Mouse (Mus musculus) embryonic facial prominence, embryonic 12.5 days (tissue): ENCODE data around the gene Tesc. TPM values are rescaled to one million over a fixed set of nuclear protein-coding genes. Genes with fewer than 3 reads are reported as not detected.
A peak's percentile ranks its signal among the peaks of the same experiment; 100 is the strongest.

Experiments used
- ATAC-seq: fragments of 200-750 bp; cut with Nextera tagmentation; 2 replicates; pipeline ENCODE4 v1.8.0; 2017; ENCODE audit not compliant: insufficient number of reproducible peaks, insufficient read depth, low FRiP score, low TSS enrichment
- H3K27ac ChIP-seq: fragments of 300-500 bp; sonication (generic); 2 replicates; pipeline ENCODE4 v1.5.1; 2016; ENCODE audit warnings: mild to moderate bottlenecking
- H3K27me3 ChIP-seq: fragments of 300-500 bp; sonication (generic); 2 replicates; pipeline ENCODE4 v1.6.1; 2016; ENCODE audit warnings: mild to moderate bottlenecking, moderate library complexity
- H3K36me3 ChIP-seq: fragments of 300-500 bp; sonication (generic); 2 replicates; pipeline ENCODE4 v1.6.1; 2016; ENCODE audit warnings: mild to moderate bottlenecking
- H3K4me1 ChIP-seq: fragments of 300-500 bp; sonication (generic); 2 replicates; pipeline ENCODE4 v1.6.1; 2016
- H3K4me2 ChIP-seq: fragments of 300-500 bp; sonication (generic); replicated peaks from 2 replicates; pipeline ENCODE4 v1.6.1; 2016; ENCODE audit warnings: mild to moderate bottlenecking, moderate library complexity
- H3K4me3 ChIP-seq: fragments of 300-500 bp; sonication (generic); 2 replicates; pipeline ENCODE4 v1.5.1; 2016; ENCODE audit warnings: mild to moderate bottlenecking
- H3K9ac ChIP-seq: fragments of 300-500 bp; sonication (generic); 2 replicates; pipeline ENCODE4 v1.6.1; 2016; ENCODE audit warnings: mild to moderate bottlenecking, moderate library complexity
- H3K9me3 ChIP-seq: fragments of 300-500 bp; sonication (generic); 2 replicates; pipeline ENCODE4 v1.6.1; 2016; ENCODE audit warnings: mild to moderate bottlenecking, moderate library complexity
- WGBS: fragments of 180-500 bp; shearing (Covaris S2); methylation state at CpG from one replicate; pipeline ENCODE4 v1.1.7; 2016; 5-methylcytosine and 5-hydroxymethylcytosine counted together
- polyA plus RNA-seq: library from polyadenylated mRNA; unstranded; fragments of >200 nt; fragmentation: Nextera tagmentation; extraction: Ambion mirVana; gene quantifications from 2 replicates; pipeline ENCODE4 v1.2.1, GENCODE M21; 2016

Tesc gene
- polyA plus RNA-seq, 1 experiment from 2014 or later: 5.7 TPM

DNA sequence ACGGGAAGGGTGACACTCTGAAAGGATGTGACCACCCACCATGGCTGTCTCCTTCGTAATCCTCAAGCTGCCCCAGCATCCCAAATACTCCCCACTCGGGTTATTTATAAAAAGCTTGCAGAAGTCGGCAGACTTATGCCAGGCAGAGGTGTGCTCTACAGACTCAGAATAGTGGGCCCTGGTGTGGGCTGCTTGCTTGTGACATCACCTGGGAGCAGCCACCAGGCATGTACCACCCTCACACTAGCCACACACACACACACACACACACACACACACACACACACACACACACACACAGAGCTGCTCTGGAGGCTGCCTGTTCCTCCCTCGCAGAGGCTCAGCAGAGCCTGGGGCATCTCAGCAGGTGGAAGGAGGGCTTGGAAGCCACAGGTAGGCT is 10.0 kb upstream of the Tesc start:
- H3K27ac ChIP-seq: no peak overlapping the region
- H3K36me3 ChIP-seq: no peaks in the 10 kb centered on the region
- no peak for ATAC-seq
- no peak overlapping the region for H3K4me2 ChIP-seq
- H3K4me1 ChIP-seq: peaks cover 8% of the 10 kb centered on the region
- no peak overlapping the region for H3K9ac ChIP-seq
- no peak overlapping the region for H3K4me3 ChIP-seq
- no peaks in the 10 kb centered on the region for H3K9me3 ChIP-seq
- WGBS: 60% methylated on average over 5 of the region's 5 CpGs
- 0 out of 2 replicates have a peak, but pooled peaks cover 4% of the 10 kb centered on the region for H3K27me3 ChIP-seq

DNA sequence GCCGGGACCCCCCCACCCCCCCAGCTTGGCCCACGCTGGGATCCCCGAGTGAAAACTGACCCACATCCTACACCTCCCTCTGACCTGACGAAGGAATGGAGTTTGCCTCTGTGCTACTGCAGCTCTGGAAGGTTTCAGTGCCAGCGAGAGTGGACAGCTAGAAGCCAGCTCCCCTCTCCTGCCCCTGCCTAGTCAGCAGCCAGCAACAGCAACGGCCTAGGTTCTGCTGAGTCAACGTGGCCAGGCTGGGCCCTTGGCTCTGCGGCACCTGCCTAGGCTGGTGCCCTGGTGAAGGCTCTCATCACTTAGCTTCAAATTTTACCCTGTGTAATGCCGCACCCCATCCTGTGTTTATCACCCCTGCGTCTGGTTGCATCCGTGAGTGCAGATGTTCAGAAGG is 7.6 kb upstream of the Tesc start:
- 61% methylated on average over 11 of the region's 11 CpGs for WGBS
- Histone ChIP-seq H3K4me2 (no peak overlapping the region), H3K36me3 (no peaks in the 10 kb centered on the region), H3K9me3 (no peaks in the 10 kb centered on the region), H3K27ac (no peak overlapping the region), H3K4me3 (no peak overlapping the region), H3K4me1 (peaks cover 6% of the 10 kb centered on the region), H3K27me3 (0 out of 2 replicates have a peak, but pooled peaks cover 4% of the 10 kb centered on the region), H3K9ac (no peak overlapping the region)
- ATAC-seq: no peak

DNA sequence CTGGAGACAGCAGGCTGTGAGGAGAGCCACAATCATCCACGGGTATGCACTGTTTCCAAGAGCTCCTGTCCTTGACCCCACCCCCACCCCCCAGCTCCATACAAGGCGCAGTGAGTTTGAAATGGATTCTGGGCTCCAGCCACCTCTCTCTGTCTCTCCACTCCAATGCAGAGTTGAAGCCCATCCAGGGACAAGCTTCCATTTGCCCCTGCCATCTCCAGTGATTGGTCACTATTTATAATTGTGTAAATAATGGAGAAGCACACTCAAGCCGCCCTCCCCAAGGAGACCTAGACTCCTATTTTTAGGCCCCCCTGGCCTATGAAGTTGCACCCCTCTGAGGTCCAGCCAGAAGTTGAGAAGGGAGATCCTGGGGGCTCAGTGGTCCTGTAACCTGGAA is 4.5 kb upstream of the Tesc start:
- H3K9ac ChIP-seq: no peak overlapping the region
- H3K4me2 ChIP-seq: no peak overlapping the region
- no peak overlapping the region for H3K27ac ChIP-seq
- no peak for ATAC-seq
- no peaks in the 10 kb centered on the region for H3K36me3 ChIP-seq
- 69% methylated on average over 3 of the region's 3 CpGs for WGBS
- peaks cover 29% of the 10 kb centered on the region for H3K27me3 ChIP-seq
- no peak overlapping the region for H3K4me3 ChIP-seq
- H3K9me3 ChIP-seq: no peaks in the 10 kb centered on the region
- H3K4me1 ChIP-seq: peaks cover 16% of the 10 kb centered on the region

DNA sequence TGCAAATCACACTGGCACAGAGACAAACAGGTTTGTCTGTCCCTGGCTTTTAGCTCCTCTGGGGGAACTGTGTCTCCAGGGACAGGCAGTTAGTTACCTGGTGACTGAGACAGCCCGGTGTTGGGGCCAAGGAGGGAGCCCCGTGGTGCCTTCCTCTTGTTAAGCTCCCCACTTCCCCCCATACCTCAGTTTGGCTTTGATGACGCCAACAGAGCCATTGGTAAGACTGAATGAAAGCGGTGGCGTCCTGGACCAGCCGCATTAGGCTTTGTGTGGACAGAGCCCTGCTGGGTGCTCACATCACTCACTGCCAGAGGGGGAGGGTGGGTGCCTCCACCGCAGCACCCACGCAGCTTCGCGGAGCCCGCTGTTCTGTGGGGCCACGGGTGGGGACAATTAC is 1.7 kb upstream of the Tesc start:
- no peak overlapping the region for H3K4me2 ChIP-seq
- 4% methylated on average over 12 of the region's 12 CpGs for WGBS
- no peaks in the 10 kb centered on the region for H3K36me3 ChIP-seq
- H3K9ac ChIP-seq: no peak overlapping the region
- peaks cover 58% of the 10 kb centered on the region for H3K27me3 ChIP-seq
- H3K27ac ChIP-seq: no peak overlapping the region
- ATAC-seq: no peak
- no peaks in the 10 kb centered on the region for H3K9me3 ChIP-seq
- peaks cover 32% of the 10 kb centered on the region for H3K4me1 ChIP-seq
- H3K4me3 ChIP-seq: no peak overlapping the region

DNA sequence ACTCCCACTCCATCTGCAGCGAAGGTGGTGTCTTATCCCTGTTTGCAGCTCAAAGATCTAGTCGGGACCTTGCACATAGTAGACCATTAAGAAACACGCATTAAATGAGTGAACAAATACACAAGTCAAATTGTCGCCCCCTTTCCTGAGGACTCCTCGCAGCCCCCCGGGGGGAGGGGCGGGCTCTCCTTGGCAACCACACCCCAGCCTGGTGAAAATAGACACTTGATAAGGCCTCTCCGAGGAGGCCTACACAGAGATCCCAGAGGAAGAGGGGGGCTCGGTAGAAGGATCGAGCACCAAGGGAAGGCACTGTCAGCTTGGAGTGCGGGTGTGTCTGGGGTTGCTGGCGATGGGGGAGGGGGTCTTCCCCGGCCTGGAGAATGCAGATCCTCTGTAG is 1.2 kb upstream of the Tesc start:
- H3K9me3 ChIP-seq: no peaks in the 10 kb centered on the region
- no peak for ATAC-seq
- H3K4me2 ChIP-seq: peak overlapping the region; percentile 100
- no peak overlapping the region for H3K9ac ChIP-seq
- H3K4me3 ChIP-seq: peak overlapping the region; percentile 73; the same call in 1 of the 2 replicates
- 3% methylated on average over 13 of the region's 13 CpGs for WGBS
- H3K27me3 ChIP-seq: peaks cover 62% of the 10 kb centered on the region
- H3K36me3 ChIP-seq: no peaks in the 10 kb centered on the region
- H3K27ac ChIP-seq: no peak overlapping the region
- peaks cover 32% of the 10 kb centered on the region for H3K4me1 ChIP-seq

DNA sequence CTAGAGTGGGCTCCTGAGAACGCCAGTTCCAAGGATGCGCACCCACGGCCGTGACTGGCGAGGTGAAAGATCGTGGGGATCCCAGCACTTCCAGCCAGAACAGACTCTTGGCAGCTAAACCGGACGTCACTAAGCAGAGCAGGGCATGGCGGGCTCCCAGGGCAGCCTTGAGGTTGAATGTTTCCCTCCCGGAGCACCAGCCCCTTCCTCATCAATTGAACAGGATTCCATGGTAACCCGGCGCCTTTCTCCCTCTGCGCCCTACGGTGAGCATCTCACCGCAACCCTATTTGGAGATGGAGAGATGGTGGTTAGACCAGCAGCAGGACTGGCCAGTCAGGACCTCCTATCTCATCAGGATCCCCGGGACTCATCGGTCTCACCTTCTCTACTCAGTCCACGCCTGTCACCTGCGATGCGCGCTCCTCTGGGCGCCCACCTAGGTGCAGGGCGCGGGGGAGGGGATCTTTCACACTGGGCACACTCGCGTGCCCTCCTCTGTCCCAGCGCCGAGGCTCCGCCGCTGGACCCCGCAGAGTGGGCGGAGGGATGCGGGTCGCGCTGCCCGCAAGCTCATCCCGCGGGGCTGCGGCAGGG is 344 bp upstream of the Tesc start:
- H3K9ac ChIP-seq: peak overlapping the region; percentile 56
- under 1% methylated on average over 39 of the region's 39 CpGs for WGBS
- H3K27me3 ChIP-seq: peaks cover 67% of the 10 kb centered on the region
- H3K27ac ChIP-seq: no peak overlapping the region
- H3K4me2 ChIP-seq: peak overlapping the region; percentile 100
- no peaks in the 10 kb centered on the region for H3K36me3 ChIP-seq
- H3K9me3 ChIP-seq: no peaks in the 10 kb centered on the region
- no peak for ATAC-seq
- peak overlapping the region; percentile 73 for H3K4me3 ChIP-seq
- H3K4me1 ChIP-seq: peaks cover 32% of the 10 kb centered on the region

DNA sequence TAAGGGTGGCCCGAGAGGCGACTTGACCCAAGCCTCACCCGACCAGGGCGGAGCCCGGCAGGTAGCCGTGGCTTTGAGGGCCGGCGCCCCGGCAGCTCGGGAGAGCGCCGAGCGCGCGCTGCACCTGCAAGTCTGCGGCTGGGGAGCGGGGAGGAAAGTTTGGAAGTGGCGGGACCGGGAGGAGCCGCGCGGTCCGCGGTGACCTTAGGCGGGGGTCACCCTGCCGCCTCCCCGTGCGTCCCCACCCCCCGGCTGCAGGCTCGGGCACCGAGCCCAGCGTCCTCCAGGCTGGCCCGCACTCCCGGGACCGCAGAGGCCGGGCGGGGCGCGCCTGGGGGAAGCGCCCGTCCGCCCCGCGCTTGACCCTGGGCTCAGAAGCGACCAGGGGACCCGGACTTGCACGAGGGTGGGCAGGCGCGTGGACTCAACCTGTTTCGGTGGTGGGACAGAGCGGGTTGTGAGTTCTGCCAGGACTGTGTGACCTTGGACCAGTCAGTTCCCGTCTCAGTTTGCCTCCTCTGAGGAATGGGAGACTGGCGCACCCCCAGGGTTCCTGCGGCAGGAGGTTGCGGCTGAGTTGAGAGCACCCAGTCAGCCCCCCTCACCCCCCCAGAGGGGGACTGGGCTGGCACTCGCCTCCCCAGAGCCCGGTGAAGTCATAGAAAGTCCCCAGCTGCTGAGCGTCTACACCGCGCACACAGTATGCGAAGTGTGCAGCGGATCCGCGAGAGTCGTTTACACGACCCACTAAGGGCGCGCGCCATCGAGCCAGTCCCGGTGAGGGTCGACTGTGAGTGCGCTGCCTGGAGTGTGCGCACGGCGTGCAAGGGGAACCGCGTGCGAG is 870 bp downstream of the Tesc start:
- no peaks in the 10 kb centered on the region for H3K36me3 ChIP-seq
- H3K9ac ChIP-seq: peak overlapping the region; percentile 56
- H3K4me2 ChIP-seq: peak overlapping the region; percentile 100
- no peak overlapping the region for H3K27ac ChIP-seq
- 1% methylated on average over 79 of the region's 79 CpGs for WGBS
- H3K9me3 ChIP-seq: no peaks in the 10 kb centered on the region
- peak overlapping the region; percentile 73 for H3K4me3 ChIP-seq
- peaks cover 67% of the 10 kb centered on the region for H3K27me3 ChIP-seq
- 0 out of 2 replicates have a peak, but pooled peaks have one; percentile 6 for ATAC-seq
- peaks cover 32% of the 10 kb centered on the region for H3K4me1 ChIP-seq

DNA sequence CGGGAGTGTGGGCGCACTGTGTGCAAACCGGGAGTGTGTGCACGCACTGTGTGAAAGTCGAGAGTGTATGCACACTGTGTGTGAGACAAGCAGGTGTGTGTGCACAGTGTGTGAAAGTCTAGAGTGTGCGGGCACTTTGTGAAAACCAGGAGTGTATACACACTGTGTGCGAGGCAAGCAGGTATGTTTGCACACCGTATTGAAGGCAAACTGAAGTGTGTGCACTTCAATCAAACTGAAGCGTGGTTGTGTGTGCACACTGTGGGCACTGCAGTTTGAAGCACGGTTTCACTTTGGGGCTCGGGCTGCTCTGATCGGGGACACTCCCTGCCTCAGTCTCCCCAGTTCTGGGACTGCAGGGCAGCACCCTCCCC is 1.5 kb downstream of the Tesc start:
- peaks cover 67% of the 10 kb centered on the region for H3K27me3 ChIP-seq
- no peaks in the 10 kb centered on the region for H3K9me3 ChIP-seq
- no peaks in the 10 kb centered on the region for H3K36me3 ChIP-seq
- ATAC-seq: peak; percentile 25; the same call in 1 of the 2 replicates
- H3K4me3 ChIP-seq: peak overlapping the region; percentile 73
- H3K9ac ChIP-seq: no peak overlapping the region
- H3K27ac ChIP-seq: no peak overlapping the region
- H3K4me1 ChIP-seq: peaks cover 32% of the 10 kb centered on the region
- H3K4me2 ChIP-seq: peak overlapping the region; percentile 100
- 7% methylated on average over 12 of the region's 12 CpGs for WGBS

DNA sequence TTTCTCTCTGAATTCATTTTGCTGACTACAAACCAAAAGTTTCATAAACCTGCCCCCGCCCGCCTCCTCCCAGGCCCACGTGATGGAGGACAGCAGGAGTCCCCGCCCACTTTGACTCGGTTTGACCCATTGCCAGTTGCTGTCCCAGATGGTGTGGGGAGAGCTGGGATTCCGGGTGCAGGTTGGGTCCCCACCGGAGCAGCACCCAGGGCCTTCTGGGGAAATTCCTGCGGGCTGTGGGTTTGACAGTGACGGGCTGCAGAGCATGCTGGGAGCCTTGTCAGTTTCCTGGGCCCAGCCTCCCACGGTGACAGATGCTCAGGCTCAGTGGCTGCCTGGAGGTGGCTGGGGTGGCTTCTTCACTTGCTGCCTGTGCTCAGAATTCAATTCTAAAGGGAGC is 1.9 kb downstream of the Tesc start:
- peaks cover 67% of the 10 kb centered on the region for H3K27me3 ChIP-seq
- peak overlapping the region; percentile 73 for H3K4me3 ChIP-seq
- no peak overlapping the region for H3K9ac ChIP-seq
- peaks cover 32% of the 10 kb centered on the region for H3K4me1 ChIP-seq
- H3K27ac ChIP-seq: no peak overlapping the region
- WGBS: 3% methylated on average over 10 of the region's 10 CpGs
- H3K9me3 ChIP-seq: no peaks in the 10 kb centered on the region
- no peak for ATAC-seq
- no peaks in the 10 kb centered on the region for H3K36me3 ChIP-seq
- peak overlapping the region; percentile 100 for H3K4me2 ChIP-seq

DNA sequence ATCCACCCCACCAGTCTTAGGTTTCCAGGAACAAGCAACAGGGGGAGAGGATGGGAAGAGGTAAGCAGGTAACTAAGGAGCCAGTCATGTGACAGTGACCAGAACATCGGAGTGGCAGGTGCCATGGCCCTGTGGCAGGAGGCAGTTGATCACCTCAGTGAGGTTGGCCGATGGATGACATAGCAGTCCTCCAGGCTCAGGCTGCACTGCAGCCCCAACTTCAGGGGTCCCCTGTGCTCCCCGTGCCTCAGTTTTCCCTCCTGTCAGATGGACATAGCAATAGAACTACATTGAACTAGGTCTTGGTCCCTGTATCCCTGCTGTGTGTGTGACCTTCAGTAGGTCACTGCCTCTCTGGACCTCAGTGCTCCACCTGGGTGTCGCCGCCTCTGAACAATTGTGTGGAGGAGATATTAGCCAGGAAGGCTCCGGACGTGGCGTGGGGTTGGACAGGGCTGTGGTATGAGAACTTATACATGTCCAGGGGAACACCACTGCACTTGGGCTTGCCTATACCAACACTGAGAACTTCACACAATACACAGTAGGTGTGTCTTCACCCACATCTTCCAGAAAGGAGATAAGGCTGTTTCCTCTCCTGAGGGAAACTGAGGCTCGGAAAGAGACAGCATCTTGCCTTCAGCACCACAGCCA is 2.6 kb downstream of the Tesc start:
- 87% methylated on average over 9 of the region's 9 CpGs for WGBS
- Histone ChIP-seq H3K4me1 (peaks cover 32% of the 10 kb centered on the region), H3K4me2 (no peak overlapping the region), H3K9me3 (no peaks in the 10 kb centered on the region), H3K36me3 (no peaks in the 10 kb centered on the region), H3K27me3 (peaks cover 67% of the 10 kb centered on the region), H3K27ac (no peak overlapping the region), H3K9ac (no peak overlapping the region), H3K4me3 (no peak overlapping the region)
- no peak for ATAC-seq

DNA sequence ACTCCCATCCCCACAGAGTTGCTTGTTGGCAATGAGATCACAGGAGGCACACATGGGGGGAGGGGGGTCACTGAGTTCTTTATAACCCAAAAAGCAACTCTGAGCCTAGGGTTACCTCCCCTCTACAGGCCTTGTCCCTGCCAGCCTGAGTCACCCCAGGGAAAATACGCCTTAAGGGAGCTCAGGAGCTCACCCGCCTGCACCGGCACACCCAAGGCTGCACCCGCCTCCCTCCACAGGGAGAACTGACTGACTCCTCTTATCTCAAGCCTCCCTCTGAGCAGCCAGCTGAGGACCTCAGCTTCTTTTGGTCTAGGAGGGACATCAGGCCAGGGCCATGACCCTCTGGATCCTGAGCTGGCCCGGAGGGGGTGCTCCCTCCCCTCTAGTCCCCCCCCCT is 3.5 kb downstream of the Tesc start:
- ATAC-seq: no peak
- no peaks in the 10 kb centered on the region for H3K36me3 ChIP-seq
- WGBS: 32% methylated on average over 5 of the region's 5 CpGs
- no peak overlapping the region for H3K4me2 ChIP-seq
- H3K9me3 ChIP-seq: no peaks in the 10 kb centered on the region
- peaks cover 58% of the 10 kb centered on the region for H3K27me3 ChIP-seq
- no peak overlapping the region for H3K9ac ChIP-seq
- H3K27ac ChIP-seq: no peak overlapping the region
- peaks cover 32% of the 10 kb centered on the region for H3K4me1 ChIP-seq
- H3K4me3 ChIP-seq: no peak overlapping the region

DNA sequence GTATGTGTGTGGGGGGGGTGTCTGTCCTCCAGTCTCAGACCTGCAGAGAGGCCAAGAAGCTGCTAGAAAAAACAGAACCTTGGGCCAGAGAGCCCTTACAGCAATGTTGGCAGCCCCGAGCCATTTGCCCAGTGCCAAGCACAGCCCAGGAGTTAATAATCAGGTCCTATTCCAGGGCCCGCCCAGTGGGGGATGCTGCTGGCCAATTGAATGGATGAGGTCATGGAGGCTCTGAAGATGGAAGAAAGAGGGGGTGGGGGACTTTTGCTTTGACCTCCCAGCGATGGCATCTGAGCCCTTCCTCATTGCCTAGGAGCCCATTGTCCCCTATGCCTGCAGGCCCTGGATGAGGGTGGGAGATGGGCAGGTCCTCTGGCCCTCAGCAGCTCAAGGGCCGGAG is 4.0 kb downstream of the Tesc start:
- Histone ChIP-seq H3K4me1 (peaks cover 29% of the 10 kb centered on the region), H3K27ac (no peak overlapping the region), H3K36me3 (no peaks in the 10 kb centered on the region), H3K4me3 (no peak overlapping the region), H3K27me3 (peaks cover 54% of the 10 kb centered on the region), H3K4me2 (no peak overlapping the region), H3K9me3 (no peaks in the 10 kb centered on the region), H3K9ac (no peak overlapping the region)
- WGBS: 49% methylated on average over 4 of the region's 4 CpGs
- ATAC-seq: no peak
